Mouse (Mus musculus) kidney, adult 2 months (tissue): ENCODE results near the gene Rbm5. TPM values are rescaled to one million over a fixed set of nuclear protein-coding genes. Genes with fewer than 3 reads are reported as not detected.
A peak's percentile ranks its signal among the peaks of the same experiment; 100 is the strongest.

ENCODE experiments used
- DNase-seq: peaks from one replicate; pipeline ENCODE4 v3.0.0; 2021
- H3K27ac ChIP-seq: fragments of 200-500 bp; 2 replicates; pipeline ENCODE4 v1.5.1; 2012; ENCODE audit warnings: low read depth, low read length, control low read depth, inconsistent platforms; ENCODE audit not compliant: insufficient read depth
- H3K27me3 ChIP-seq: fragments of 200-500 bp; replicated peaks from 2 replicates; pipeline ENCODE4 v1.6.1; 2012; ENCODE audit warnings: mild to moderate bottlenecking, moderate library complexity, low read length, inconsistent platforms; ENCODE audit not compliant: control insufficient read depth, insufficient read depth
- H3K36me3 ChIP-seq: fragments of 200-500 bp; 2 replicates; pipeline ENCODE4 v1.6.1; 2012; ENCODE audit warnings: mild to moderate bottlenecking, moderate library complexity, low read length, inconsistent platforms; ENCODE audit not compliant: control insufficient read depth, insufficient read depth
- H3K4me1 ChIP-seq: fragments of 200-500 bp; 2 replicates; pipeline ENCODE4 v1.6.1; 2011; ENCODE audit warnings: low read length; ENCODE audit not compliant: control insufficient read depth, insufficient read depth
- H3K4me3 ChIP-seq: fragments of 200-500 bp; 2 replicates; pipeline ENCODE4 v1.5.1; 2011; ENCODE audit warnings: mild to moderate bottlenecking, low read depth, low read length, control low read depth; ENCODE audit not compliant: insufficient read depth
- CTCF ChIP-seq: fragments of 200-500 bp; conservative IDR thresholded peaks from 2 replicates; pipeline ENCODE4 v1.5.1; 2011; ENCODE audit warnings: low read depth, mild to moderate bottlenecking, control low read depth, low read length, moderate library complexity, mixed read lengths; ENCODE audit not compliant: insufficient read depth, insufficient read length
- POLR2A ChIP-seq: fragments of 200-500 bp; IDR thresholded peaks from one replicate; pipeline ENCODE4 v1.6.1; 2011; ENCODE audit warnings: low read depth, low read length, control low read depth
- WGBS: fragments of 180-500 bp; shearing (Covaris S2); methylation state at CpG from one replicate; pipeline ENCODE4 v1.1.7; 2018; 5-methylcytosine and 5-hydroxymethylcytosine counted together
- polyA plus RNA-seq: library from polyadenylated mRNA; depleted of rRNA; stranded (reverse); fragments of >200 nt; gene quantifications from 2 replicates; pipeline ENCODE4 v1.2.3, GENCODE M21; 2012

Gene Rbm5
- polyA plus RNA-seq, 1 experiment: 43.8 TPM

- 27% methylated on average over 14 of the region's 14 CpGs for whole genome bisulfite sequencing
- H3K4me3 ChIP-seq: no peak overlapping the region
- H3K4me1 ChIP-seq: peaks cover 19% of the 10 kb centered on the region
- peak; percentile 71 for DNase-seq
- TF ChIP-seq CTCF (no peak; the same call in 1 of the 2 replicates), POLR2A (no peak)
- no peaks in the 10 kb centered on the region for H3K27me3 ChIP-seq
- H3K36me3 ChIP-seq: no peaks in the 10 kb centered on the region
- H3K27ac ChIP-seq: peak overlapping the region; percentile 36; the same call in 1 of the 2 replicates
Observed at GRCm38 (mm10) chr9:107698611-107699190, 72.1 kb downstream of the Rbm5 start.

- Histone ChIP-seq H3K27me3 (no peaks in the 10 kb centered on the region), H3K27ac (0 out of 2 replicates have a peak overlapping the region, but pooled peaks have one; percentile 36), H3K4me1 (peaks cover 19% of the 10 kb centered on the region), H3K4me3 (no peak overlapping the region), H3K36me3 (no peaks in the 10 kb centered on the region)
- no peak for TF ChIP-seq CTCF
- no peak for TF ChIP-seq POLR2A
- 37% methylated on average over 14 of the region's 14 CpGs for WGBS
- no peak for DNase-seq
Observed at GRCm38 (mm10) chr9:107697811-107698521, 72.8 kb downstream of the Rbm5 start.

DNA sequence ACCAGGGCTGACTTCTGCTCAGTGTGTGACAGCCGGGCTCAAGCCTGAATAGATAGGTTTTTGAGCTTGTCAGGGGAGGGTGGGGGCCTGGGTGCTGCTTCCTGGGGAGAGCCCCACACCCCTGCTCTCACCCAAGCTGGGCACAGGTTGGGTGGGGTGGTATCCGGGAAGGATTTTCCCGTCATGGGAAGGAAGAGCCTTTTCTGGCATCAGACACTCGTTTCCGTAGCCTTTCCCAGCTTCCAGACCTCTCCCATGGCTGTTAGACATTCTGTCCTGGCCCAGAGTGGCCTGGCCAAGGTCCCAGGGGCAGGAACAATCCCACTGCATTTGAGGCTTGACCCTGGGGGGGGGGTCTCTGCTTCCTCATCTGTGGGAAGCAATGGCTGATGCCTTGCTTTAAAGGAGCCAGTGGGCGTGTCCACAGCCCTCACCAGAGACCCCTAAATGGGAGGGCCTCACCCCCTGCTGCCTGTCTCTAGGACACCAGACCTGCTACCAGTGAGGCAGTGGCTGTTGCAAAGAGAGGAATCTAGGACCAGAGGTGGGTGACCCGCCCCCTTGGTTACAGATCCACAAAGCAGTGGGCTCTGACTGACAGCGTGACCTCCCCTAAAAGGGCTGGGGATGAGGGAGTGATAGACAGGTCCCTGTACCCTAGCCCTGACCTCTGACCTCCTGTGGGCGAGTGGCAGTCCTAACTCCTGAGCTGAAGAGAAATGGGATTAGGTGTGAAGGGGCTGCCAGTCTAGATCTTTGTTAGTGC is 73.8 kb downstream of the Rbm5 start:
- TF ChIP-seq POLR2A (no peak), CTCF (no peak)
- peak overlapping the region; percentile 76 for H3K27ac ChIP-seq
- H3K27me3 ChIP-seq: no peaks in the 10 kb centered on the region
- peaks cover 19% of the 10 kb centered on the region for H3K4me1 ChIP-seq
- H3K4me3 ChIP-seq: no peak overlapping the region
- peak; percentile 76 for DNase-seq
- 72% methylated on average over 9 of the region's 9 CpGs for WGBS
- H3K36me3 ChIP-seq: no peaks in the 10 kb centered on the region

DNA sequence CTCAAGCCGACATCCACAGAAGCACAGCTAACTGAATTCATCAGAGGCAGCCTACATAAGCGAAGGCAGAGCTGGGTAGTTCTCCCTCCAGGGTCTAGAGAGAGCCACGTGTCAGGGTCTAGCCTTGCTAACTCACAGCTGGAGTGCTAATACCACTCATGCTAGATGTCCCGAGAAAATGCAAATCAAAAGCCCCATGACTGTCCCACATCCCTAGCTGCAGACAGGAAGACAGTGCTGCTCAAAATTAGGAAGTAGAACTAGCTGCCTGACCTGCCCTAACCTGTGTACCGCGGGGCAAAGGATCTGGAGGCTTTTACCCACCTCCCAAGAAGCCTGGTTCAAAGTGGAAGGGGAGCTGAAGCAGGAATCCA is 74.7 kb downstream of the Rbm5 start:
- H3K4me3 ChIP-seq: no peak overlapping the region
- no peaks in the 10 kb centered on the region for H3K27me3 ChIP-seq
- TF ChIP-seq CTCF: no peak
- TF ChIP-seq POLR2A: no peak
- DNase-seq: no peak
- H3K27ac ChIP-seq: peak overlapping the region; percentile 34
- H3K4me1 ChIP-seq: peaks cover 19% of the 10 kb centered on the region
- 45% methylated on average over 6 of the region's 6 CpGs for WGBS
- H3K36me3 ChIP-seq: no peaks in the 10 kb centered on the region

GRCm38 (mm10) chr9:107695441-107696105 is 75.2 kb downstream of the Rbm5 start:
- H3K27ac ChIP-seq: peak overlapping the region; percentile 68
- no peaks in the 10 kb centered on the region for H3K27me3 ChIP-seq
- H3K4me3 ChIP-seq: no peak overlapping the region
- H3K4me1 ChIP-seq: peaks cover 19% of the 10 kb centered on the region
- TF ChIP-seq POLR2A: no peak
- TF ChIP-seq CTCF: no peak
- WGBS: 77% methylated on average over 12 of the region's 12 CpGs
- peak; percentile 80 for DNase-seq
- H3K36me3 ChIP-seq: no peaks in the 10 kb centered on the region

DNA sequence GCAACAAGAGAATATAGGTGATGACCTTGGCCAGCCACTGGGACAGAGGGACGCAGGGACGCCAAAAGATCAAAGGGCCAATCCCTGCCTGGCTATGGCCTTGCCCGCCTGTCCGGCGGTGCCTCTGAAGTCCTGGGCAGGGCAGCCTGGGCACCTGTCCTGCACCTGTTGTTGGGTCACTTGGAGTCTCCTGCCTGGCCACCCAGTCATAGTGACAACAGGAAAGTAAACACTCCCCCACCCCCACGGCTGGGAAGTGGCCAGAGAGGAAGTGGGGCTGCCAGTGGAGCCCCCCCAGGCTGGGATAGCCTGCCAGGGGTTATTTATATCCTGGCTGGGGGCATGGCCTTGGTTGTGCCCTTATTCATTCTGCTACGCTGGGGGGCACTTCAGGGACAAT is 76.2 kb downstream of the Rbm5 start:
- peak overlapping the region; percentile 68; the same call in 1 of the 2 replicates for H3K27ac ChIP-seq
- DNase-seq: peak; percentile 56

DNA sequence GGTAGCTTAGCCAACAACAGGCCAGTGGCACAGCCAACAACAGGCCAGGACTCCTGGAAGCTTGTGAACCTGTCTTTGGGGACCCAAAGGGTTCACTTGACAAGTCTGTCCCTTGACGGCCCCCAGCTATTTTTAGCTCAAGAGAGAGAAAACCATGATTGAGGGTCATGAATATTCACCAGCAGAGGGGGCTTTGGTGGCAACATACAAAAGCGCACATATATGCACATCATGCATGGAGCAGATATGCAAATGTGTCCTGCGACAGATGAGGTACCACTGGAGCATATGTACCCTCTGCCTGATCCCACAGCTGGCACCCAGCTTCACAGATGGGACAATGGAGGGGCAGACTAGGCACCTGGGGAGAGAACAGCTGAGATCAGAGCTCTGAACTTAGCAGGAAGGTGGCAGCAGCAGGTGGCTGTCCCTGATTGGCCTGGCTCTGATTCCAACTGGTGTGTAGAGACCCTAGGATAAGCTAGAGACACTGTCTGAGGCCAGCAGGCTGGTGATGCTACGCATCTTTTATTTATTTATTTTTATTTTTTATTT is 77.3 kb downstream of the Rbm5 start:
- H3K27me3 ChIP-seq: no peaks in the 10 kb centered on the region
- TF ChIP-seq POLR2A (no peak), CTCF (no peak)
- DNase-seq: no peak
- H3K4me1 ChIP-seq: peaks cover 6% of the 10 kb centered on the region
- H3K4me3 ChIP-seq: no peak overlapping the region
- H3K27ac ChIP-seq: no peak overlapping the region
- WGBS: 84% methylated on average over 4 of the region's 4 CpGs
- no peaks in the 10 kb centered on the region for H3K36me3 ChIP-seq

More for the DNA sequence above, 76.2 kb downstream of the Rbm5 start:
- H3K4me1 ChIP-seq: peaks cover 17% of the 10 kb centered on the region
- no peaks in the 10 kb centered on the region for H3K36me3 ChIP-seq
- no peak for TF ChIP-seq POLR2A
- TF ChIP-seq CTCF: no peak
- 59% methylated on average over 7 of the region's 7 CpGs for WGBS
- H3K27me3 ChIP-seq: no peaks in the 10 kb centered on the region
- H3K4me3 ChIP-seq: no peak overlapping the region
